Mouse (Mus musculus): Measurements from ENCODE around the gene Traf4. TPM values are rescaled to one million over a fixed set of nuclear protein-coding genes. Genes with fewer than 3 reads are reported as not detected.
A peak's percentile ranks its signal among the peaks of the same experiment; 100 is the strongest.

Traf4 gene
- polyA plus RNA-seq, 1 experiment from 2014 or later = 174 TPM

DNA sequence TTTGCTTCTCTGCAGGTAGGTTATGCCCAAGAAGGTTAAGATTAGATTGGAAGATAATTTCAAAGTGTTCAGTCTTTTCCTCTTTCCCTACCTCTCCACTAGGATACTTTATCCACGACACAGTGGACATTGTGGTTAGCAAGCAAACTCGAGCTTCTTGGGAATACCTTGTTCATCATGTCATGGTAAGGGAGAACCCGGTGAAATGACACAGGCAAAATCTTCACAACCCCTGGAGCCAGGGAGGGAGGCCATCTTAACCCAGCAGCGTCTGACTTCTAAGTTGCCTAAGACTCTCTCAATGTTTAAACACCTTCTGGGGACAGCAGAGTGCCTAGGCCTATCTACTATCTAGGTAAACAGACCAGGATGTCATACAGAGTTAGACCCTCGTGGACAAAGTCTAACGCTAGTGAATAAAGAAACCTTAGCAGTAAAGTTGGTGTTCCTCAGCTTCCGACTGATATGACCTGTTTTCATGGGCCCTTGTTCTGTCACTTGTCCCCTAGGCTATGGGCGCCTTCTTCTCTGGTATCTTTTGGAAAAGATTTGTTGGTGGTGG lies 14.1 kb upstream of the Traf4 start:
- 31% methylated on average over 8 of the region's 8 CpGs for WGBS
- no peak overlapping the region for H3K27ac ChIP-seq
- peak overlapping the region; percentile 54; the same call in 1 of the 2 replicates for H3K4me3 ChIP-seq
- H3K36me3 ChIP-seq = peaks cover 21% of the 10 kb centered on the region
- H3K4me2 ChIP-seq (replicated peaks) = peak overlapping the region; percentile 91
- peak overlapping the region; percentile 72; the same call in 1 of the 2 replicates for H3K9ac ChIP-seq
- peaks cover 52% of the 10 kb centered on the region for H3K4me1 ChIP-seq
- no peak for ATAC-seq (ENCODE audit: low FRiP score, low read depth)
- no peaks in the 10 kb centered on the region for H3K27me3 ChIP-seq (replicated peaks)
- no peaks in the 10 kb centered on the region for H3K9me3 ChIP-seq

- Histone ChIP-seq H3K4me3 (peak overlapping the region; percentile 54), H3K9me3 (no peaks in the 10 kb centered on the region), H3K36me3 (peaks cover 21% of the 10 kb centered on the region), H3K27ac (peak overlapping the region; percentile 85), H3K9ac (peak overlapping the region; percentile 72), H3K4me2 (replicated peaks) (peak overlapping the region; percentile 91), H3K27me3 (replicated peaks) (no peaks in the 10 kb centered on the region), H3K4me1 (peaks cover 52% of the 10 kb centered on the region)
- 1% methylated on average over 29 of the region's 29 CpGs for WGBS
- 0 out of 2 replicates have a peak, but pooled peaks have one; percentile 12 for ATAC-seq (ENCODE audit: low FRiP score, low read depth)
Measured at GRCm38 (mm10) chr11:78178859-78179437, 13.6 kb upstream of the Traf4 start.

DNA sequence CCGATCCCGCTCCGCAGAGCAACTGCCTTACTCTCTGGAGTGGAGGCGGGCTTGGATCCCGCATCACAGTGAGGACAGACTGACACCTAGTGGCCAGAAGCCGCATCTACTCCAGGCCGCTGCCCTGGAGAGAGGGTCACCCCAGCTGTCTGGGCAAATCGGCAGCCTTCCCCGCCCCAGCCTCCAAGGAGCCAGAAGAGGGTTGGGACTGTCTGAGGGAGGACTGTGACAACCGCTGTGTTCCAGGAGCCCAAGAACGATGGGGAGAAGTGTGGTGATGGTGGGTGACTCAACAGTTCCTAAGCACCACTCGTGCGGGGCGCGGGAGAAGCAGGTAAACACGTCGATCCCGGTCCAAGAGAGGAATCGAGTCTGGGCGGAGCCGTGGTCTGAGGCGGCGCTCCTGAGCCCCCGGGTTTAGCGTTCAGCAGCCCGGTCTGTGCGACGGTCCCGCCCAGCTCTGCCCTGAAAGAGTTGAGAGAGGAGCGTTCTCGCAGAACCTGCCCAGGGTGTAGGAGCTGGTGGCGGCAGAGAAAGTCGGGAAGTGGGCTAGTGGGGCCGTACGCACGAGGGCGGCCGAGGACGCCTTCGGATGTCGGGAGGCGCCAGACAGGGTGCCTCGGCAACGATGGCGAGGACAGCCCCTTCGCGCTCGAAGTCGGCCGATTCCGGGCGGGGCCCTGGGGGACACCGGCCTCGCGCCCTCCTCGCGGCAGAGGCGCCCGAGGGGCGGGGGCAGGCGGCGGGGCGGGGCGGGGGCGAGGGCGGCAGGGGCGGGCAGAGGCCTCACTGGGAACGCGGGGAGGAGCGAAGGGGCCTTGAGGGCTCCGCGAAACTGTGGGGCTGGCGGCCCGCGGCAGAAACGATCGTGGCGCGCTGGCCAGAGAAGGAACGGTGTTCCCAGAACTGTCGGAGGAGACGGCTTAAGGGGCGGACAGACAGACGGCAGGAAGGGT lies 12.8 kb upstream of the Traf4 start:
- Histone ChIP-seq H3K4me1 (peaks cover 52% of the 10 kb centered on the region), H3K9me3 (no peaks in the 10 kb centered on the region), H3K4me2 (replicated peaks) (peak overlapping the region; percentile 91), H3K36me3 (peaks cover 21% of the 10 kb centered on the region), H3K27ac (peak overlapping the region; percentile 85), H3K27me3 (replicated peaks) (no peaks in the 10 kb centered on the region), H3K4me3 (peak overlapping the region; percentile 54), H3K9ac (peak overlapping the region; percentile 72)
- WGBS = 1% methylated on average over 78 of the region's 84 CpGs
- peak; percentile 86 for ATAC-seq (ENCODE audit: low FRiP score, low read depth)

DNA sequence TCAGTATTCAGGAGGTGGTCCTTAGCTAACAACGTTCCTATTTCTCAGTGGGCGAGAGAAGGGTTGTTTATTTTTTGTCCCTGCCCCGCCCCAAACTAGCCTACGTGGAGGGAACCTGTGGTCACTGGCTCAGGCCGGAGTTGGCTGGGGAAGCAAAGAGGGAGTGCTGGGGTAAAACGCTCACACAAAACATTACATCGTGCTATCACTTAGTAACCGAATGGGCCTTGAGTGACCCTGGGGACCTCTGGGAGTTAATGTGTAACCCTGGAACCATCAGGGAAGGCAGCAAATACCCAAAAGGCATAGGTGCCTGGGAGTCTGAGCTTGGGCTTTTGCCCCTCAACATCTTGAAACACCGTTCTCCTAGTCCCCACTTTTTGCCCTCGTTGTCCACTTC lies 12.0 kb upstream of the Traf4 start:
- H3K4me1 ChIP-seq = peaks cover 50% of the 10 kb centered on the region
- 0 out of 2 replicates have a peak overlapping the region, but pooled peaks have one; percentile 72 for H3K9ac ChIP-seq
- no peaks in the 10 kb centered on the region for H3K9me3 ChIP-seq
- no peaks in the 10 kb centered on the region for H3K27me3 ChIP-seq (replicated peaks)
- no peak overlapping the region for H3K27ac ChIP-seq
- H3K4me2 ChIP-seq (replicated peaks) = peak overlapping the region; percentile 91
- H3K36me3 ChIP-seq = peaks cover 21% of the 10 kb centered on the region
- WGBS = 1% methylated on average over 10 of the region's 10 CpGs
- no peak; the same call in 1 of the 2 replicates for ATAC-seq (ENCODE audit: low FRiP score, low read depth)
- H3K4me3 ChIP-seq = peak overlapping the region; percentile 54

DNA sequence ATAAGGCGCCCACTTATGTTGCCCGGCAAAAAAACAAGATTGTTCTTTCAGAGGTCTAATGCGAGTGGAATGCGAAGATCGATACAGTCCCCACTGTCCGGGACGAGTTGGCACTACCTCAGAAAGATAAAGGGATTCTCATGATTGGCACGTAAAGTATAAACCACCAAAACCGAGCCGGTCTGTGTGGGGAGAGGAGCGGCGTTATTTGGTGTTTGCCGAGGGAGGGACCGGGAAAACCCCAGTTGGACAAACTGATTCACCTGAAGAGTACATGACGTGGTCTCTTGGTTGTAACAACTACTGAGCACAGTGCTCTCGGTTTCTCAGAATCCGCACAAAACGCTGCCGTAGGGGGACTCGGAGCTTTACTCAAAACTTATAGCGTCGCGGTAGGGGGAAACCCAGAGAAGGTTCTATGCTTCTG lies 11.5 kb upstream of the Traf4 start:
- Histone ChIP-seq H3K27ac (no peak overlapping the region), H3K4me3 (peak overlapping the region; percentile 54), H3K27me3 (replicated peaks) (no peaks in the 10 kb centered on the region), H3K9me3 (no peaks in the 10 kb centered on the region), H3K9ac (peak overlapping the region; percentile 44; the same call in 1 of the 2 replicates), H3K36me3 (peaks cover 21% of the 10 kb centered on the region), H3K4me2 (replicated peaks) (peak overlapping the region; percentile 91), H3K4me1 (peaks cover 45% of the 10 kb centered on the region)
- under 1% methylated on average over 23 of the region's 23 CpGs for WGBS
- ATAC-seq (ENCODE audit: low FRiP score, low read depth) = no peak

DNA sequence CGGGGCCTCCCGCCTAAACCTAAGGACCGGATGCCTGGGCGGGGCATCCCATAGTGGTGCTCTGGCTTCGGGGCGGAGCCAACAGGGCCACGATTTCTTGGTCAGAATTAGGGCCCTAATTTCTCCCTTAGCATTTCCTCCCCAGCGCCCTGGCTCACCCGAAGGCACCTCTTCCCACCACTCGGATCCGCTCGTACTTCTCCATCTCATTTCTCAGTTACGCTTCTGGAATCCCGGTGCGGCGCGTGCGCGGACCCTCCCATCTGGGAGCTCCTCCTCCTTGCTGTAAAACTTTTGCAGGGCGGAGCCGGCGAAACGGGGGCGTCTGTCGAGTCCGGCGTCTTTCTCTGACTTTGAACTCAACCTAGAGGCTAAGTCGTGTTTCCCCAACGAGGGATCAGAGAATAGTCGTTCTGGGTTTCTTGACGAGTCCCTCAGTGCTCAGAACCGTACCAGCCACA lies 11.0 kb upstream of the Traf4 start, which contains the start of the genes Nek8 and Tlcd1:
Gene Nek8, minus strand, starts transcription at position 274 of the 461 bp plus-strand sequence.
Gene Tlcd1, plus strand, starts transcription at position 310 of the 461 bp plus-strand sequence.
- Histone ChIP-seq H3K27ac (no peak within 1 kb of the TSS), H3K4me3 (peak within 1 kb of the TSS; percentile 54), H3K9ac (peak within 1 kb of the TSS; percentile 72), H3K4me1 (peaks cover 43% of the 10 kb centered on the region), H3K27me3 (replicated peaks) (no peaks in the 10 kb centered on the region), H3K4me2 (replicated peaks) (peak within 1 kb of the TSS; percentile 91), H3K36me3 (peaks cover 20% of the 10 kb centered on the region), H3K9me3 (no peaks in the 10 kb centered on the region)
- WGBS = under 1% methylated on average over 32 of the region's 32 CpGs
- 0 out of 2 replicates have a peak, but pooled peaks have one; percentile 27 for ATAC-seq (ENCODE audit: low FRiP score, low read depth)

DNA sequence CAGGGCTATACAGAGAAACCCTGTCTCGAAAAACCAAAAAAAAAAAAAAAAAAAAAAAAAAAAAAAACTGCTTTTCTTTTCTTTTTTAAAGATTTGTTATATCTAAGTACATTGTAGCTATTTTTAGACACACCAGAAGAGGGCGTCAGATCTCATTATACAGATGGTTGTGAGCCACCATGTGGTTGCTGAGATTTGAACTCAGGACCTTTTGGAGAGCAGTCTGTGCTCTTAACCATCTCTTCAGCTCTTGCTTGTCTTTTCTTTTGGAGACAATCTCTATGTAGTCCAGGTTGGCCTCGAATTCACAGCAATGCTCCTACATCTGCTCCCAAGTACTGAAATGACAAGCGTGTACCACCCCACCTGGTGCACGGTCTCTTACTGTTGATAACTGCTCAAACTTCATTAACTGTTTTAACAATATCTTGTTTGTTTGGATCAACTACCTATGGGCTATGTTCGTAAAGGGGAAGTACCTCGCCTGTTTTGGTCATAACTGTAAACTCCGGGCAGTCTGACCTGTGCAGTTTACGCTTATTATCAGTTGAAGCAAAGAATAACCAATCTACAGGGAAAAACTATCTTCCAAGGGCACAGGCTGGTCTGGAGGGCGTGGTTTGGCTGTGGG lies 10.5 kb upstream of the Traf4 start:
- no peak for ATAC-seq (ENCODE audit: low FRiP score, low read depth)
- H3K9ac ChIP-seq = peak overlapping the region; percentile 44
- H3K4me2 ChIP-seq (replicated peaks) = peak overlapping the region; percentile 91
- no peak overlapping the region for H3K27ac ChIP-seq
- peak overlapping the region; percentile 54 for H3K4me3 ChIP-seq
- no peaks in the 10 kb centered on the region for H3K27me3 ChIP-seq (replicated peaks)
- no peaks in the 10 kb centered on the region for H3K9me3 ChIP-seq
- WGBS = 6% methylated on average over 9 of the region's 10 CpGs
- H3K36me3 ChIP-seq = peaks cover 15% of the 10 kb centered on the region
- H3K4me1 ChIP-seq = peaks cover 43% of the 10 kb centered on the region

DNA sequence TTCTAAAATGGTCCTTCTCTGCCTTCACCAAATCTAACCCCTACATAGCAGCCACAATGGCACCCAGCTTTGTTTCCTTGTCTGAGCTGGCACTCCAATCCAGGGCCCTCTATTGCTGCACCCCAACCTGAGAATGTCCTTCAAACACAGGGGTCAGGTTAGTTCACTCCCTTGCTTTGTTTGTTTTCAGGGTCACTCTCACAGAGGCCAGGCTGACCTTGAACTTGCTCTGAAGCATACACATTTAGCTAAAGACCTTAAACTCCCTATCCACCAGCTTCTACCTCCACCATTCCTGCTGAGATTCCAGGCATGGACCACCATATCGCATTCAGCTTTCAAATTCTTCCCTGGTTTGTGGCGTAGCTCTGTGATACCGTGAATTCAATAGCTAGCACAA lies 9.1 kb upstream of the Traf4 start:
- peaks cover 31% of the 10 kb centered on the region for H3K4me1 ChIP-seq
- H3K9ac ChIP-seq = no peak overlapping the region
- 91% methylated on average over 3 of the region's 3 CpGs for WGBS
- peaks cover 1% of the 10 kb centered on the region; the same call in 1 of the 2 replicates for H3K36me3 ChIP-seq
- H3K4me3 ChIP-seq = no peak overlapping the region
- H3K9me3 ChIP-seq = no peaks in the 10 kb centered on the region
- H3K4me2 ChIP-seq (replicated peaks) = no peak overlapping the region
- no peaks in the 10 kb centered on the region for H3K27me3 ChIP-seq (replicated peaks)
- H3K27ac ChIP-seq = no peak overlapping the region
- no peak for ATAC-seq (ENCODE audit: low FRiP score, low read depth)

GRCm38 (mm10) chr11:78172748-78173383 lies 7.5 kb upstream of the Traf4 start:
- Histone ChIP-seq H3K9me3 (no peaks in the 10 kb centered on the region), H3K4me1 (peaks cover 17% of the 10 kb centered on the region), H3K4me3 (no peak overlapping the region), H3K9ac (no peak overlapping the region), H3K4me2 (replicated peaks) (no peak overlapping the region), H3K36me3 (no peaks in the 10 kb centered on the region), H3K27me3 (replicated peaks) (no peaks in the 10 kb centered on the region), H3K27ac (no peak overlapping the region)
- no peak for ATAC-seq (ENCODE audit: low FRiP score, low read depth)
- WGBS = 92% methylated on average over 19 of the region's 19 CpGs

DNA sequence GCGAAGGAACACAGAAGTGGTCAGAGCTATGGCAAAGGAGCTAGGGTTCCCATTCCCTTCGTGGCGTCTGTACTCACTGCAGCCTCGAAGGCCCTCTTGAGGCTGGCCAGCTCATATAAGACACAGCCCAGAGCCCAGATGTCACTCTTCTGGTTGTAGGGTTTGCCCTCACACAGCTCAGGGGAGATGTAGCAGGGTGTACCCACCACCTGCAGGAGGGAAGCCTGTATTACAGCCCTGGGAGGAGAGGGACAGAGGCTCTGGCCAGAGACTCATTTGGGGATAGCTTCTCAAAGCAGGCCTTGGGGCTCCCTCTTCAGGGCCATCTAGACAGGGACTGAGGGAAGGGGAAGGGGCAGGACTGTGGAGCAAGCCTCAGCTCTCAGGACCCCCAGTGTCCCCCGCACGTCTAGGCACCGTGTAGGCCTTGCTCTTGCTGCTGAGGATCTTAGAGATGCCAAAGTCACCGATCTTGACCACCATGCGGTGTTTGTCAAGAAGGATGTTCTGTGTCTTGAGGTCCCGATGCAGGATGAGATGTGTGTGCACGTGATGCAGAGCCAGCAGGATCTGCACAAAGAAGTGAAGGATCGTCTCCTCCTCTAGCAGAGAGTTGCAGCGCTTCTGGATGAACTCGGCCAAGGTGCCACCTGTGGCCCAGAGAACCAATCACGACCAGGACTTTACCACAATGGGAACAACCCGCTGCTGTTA lies 6.8 kb upstream of the Traf4 start:
- no peak overlapping the region for H3K4me2 ChIP-seq (replicated peaks)
- ATAC-seq (ENCODE audit: low FRiP score, low read depth) = no peak
- H3K36me3 ChIP-seq = no peaks in the 10 kb centered on the region
- no peak overlapping the region for H3K27ac ChIP-seq
- peaks cover 10% of the 10 kb centered on the region for H3K4me1 ChIP-seq
- no peak overlapping the region for H3K9ac ChIP-seq
- no peak overlapping the region for H3K4me3 ChIP-seq
- WGBS = 84% methylated on average over 16 of the region's 16 CpGs
- H3K9me3 ChIP-seq = no peaks in the 10 kb centered on the region
- H3K27me3 ChIP-seq (replicated peaks) = no peaks in the 10 kb centered on the region

GRCm38 (mm10) chr11:78171328-78171727 lies 5.9 kb upstream of the Traf4 start:
- no peak for ATAC-seq (ENCODE audit: low FRiP score, low read depth)
- WGBS = 69% methylated on average over 4 of the region's 4 CpGs
- H3K4me3 ChIP-seq = no peak overlapping the region
- H3K27ac ChIP-seq = no peak overlapping the region
- no peak overlapping the region for H3K4me2 ChIP-seq (replicated peaks)
- H3K4me1 ChIP-seq = peaks cover 6% of the 10 kb centered on the region; the same call in 1 of the 2 replicates
- H3K27me3 ChIP-seq (replicated peaks) = no peaks in the 10 kb centered on the region
- H3K36me3 ChIP-seq = no peaks in the 10 kb centered on the region
- H3K9me3 ChIP-seq = no peaks in the 10 kb centered on the region
- no peak overlapping the region for H3K9ac ChIP-seq

Data from neural tube, embryonic 12.5 days (tissue).